Mouse (Mus musculus) cerebellum, adult 2 months (tissue): ENCODE data around the gene Suox.

Experiments
- CTCF ChIP-seq: fragments of 200-500 bp; IDR thresholded peaks from 2 replicates; pipeline ENCODE4 v1.5.1; 2011; ENCODE audit warnings: low read depth, mild to moderate bottlenecking, control low read depth, low read length, moderate library complexity, borderline replicate concordance; ENCODE audit not compliant: insufficient read depth
- POLR2A ChIP-seq: fragments of 200-500 bp; IDR thresholded peaks from 2 replicates; pipeline ENCODE4 v1.6.1; 2011; ENCODE audit warnings: low read length, control low read depth, borderline replicate concordance; ENCODE audit not compliant: insufficient read depth

- TF ChIP-seq CTCF (no peak), POLR2A (no peak)
Observed at GRCm38 (mm10) chr10:128656731-128657130, 17.1 kb downstream of the Suox start.
